Mouse (Mus musculus): ENCODE measurements around the gene Tekt1. TPM values are rescaled to one million over a fixed set of nuclear protein-coding genes. Genes with fewer than 3 reads are reported as not detected.

Gene Tekt1
- polyA plus RNA-seq, 1 experiment = 0.13 TPM

GRCm38 (mm10) chr11:72391181-72391580 lies 28.9 kb upstream of the Tekt1 start:
- no peak overlapping the region for H3K4me3 ChIP-seq (ENCODE audit: insufficient read depth, low read depth, low read length)
- no peaks in the 10 kb centered on the region for H3K27me3 ChIP-seq (replicated peaks; ENCODE audit: control insufficient read depth, insufficient read depth, low read length)
- WGBS = 91% methylated on average over 13 of the region's 13 CpGs
- no peaks in the 10 kb centered on the region for H3K4me1 ChIP-seq (ENCODE audit: control insufficient read depth, insufficient read depth, low read length)
- H3K36me3 ChIP-seq (ENCODE audit: control insufficient read depth, insufficient read depth, low read length) = peaks cover 2% of the 10 kb centered on the region; the same call in 1 of the 2 replicates
- no peak for TF ChIP-seq CTCF (conservative IDR thresholded peaks at IDR 0.05; ENCODE audit: insufficient read depth, insufficient read length, low read depth, low read length)
- no peak for TF ChIP-seq POLR2A (IDR thresholded peaks at IDR 0.05; ENCODE audit: low read depth, low read length)
- H3K27ac ChIP-seq (ENCODE audit: insufficient read depth, low read depth, low read length) = no peak overlapping the region
- DNase-seq = no peak

GRCm38 (mm10) chr11:72389407-72390142 lies 27.3 kb upstream of the Tekt1 start:
- Histone ChIP-seq H3K4me3 (ENCODE audit: insufficient read depth, low read depth, low read length) (no peak overlapping the region), H3K27ac (ENCODE audit: insufficient read depth, low read depth, low read length) (no peak overlapping the region), H3K27me3 (replicated peaks; ENCODE audit: control insufficient read depth, insufficient read depth, low read length) (no peaks in the 10 kb centered on the region), H3K36me3 (ENCODE audit: control insufficient read depth, insufficient read depth, low read length) (peaks cover 2% of the 10 kb centered on the region; the same call in 1 of the 2 replicates), H3K4me1 (ENCODE audit: control insufficient read depth, insufficient read depth, low read length) (no peaks in the 10 kb centered on the region)
- no peak for DNase-seq
- 85% methylated on average over 7 of the region's 7 CpGs for WGBS
- TF ChIP-seq CTCF (conservative IDR thresholded peaks at IDR 0.05; ENCODE audit: insufficient read depth, insufficient read length, low read depth, low read length) (no peak), POLR2A (IDR thresholded peaks at IDR 0.05; ENCODE audit: low read depth, low read length) (no peak)

GRCm38 (mm10) chr11:72388113-72388529 lies 25.9 kb upstream of the Tekt1 start:
- Histone ChIP-seq H3K4me3 (ENCODE audit: insufficient read depth, low read depth, low read length) (no peak overlapping the region), H3K36me3 (ENCODE audit: control insufficient read depth, insufficient read depth, low read length) (peaks cover 2% of the 10 kb centered on the region; the same call in 1 of the 2 replicates), H3K27me3 (replicated peaks; ENCODE audit: control insufficient read depth, insufficient read depth, low read length) (no peaks in the 10 kb centered on the region), H3K27ac (ENCODE audit: insufficient read depth, low read depth, low read length) (no peak overlapping the region), H3K4me1 (ENCODE audit: control insufficient read depth, insufficient read depth, low read length) (no peaks in the 10 kb centered on the region)
- DNase-seq = no peak
- no peak for TF ChIP-seq CTCF (conservative IDR thresholded peaks at IDR 0.05; ENCODE audit: insufficient read depth, insufficient read length, low read depth, low read length)
- no peak for TF ChIP-seq POLR2A (IDR thresholded peaks at IDR 0.05; ENCODE audit: low read depth, low read length)
- WGBS = 94% methylated on average over 6 of the region's 6 CpGs

- no peak for DNase-seq
- 79% methylated on average over 4 of the region's 4 CpGs for WGBS
- TF ChIP-seq CTCF (conservative IDR thresholded peaks at IDR 0.05; ENCODE audit: insufficient read depth, insufficient read length, low read depth, low read length) (no peak), POLR2A (IDR thresholded peaks at IDR 0.05; ENCODE audit: low read depth, low read length) (no peak)
- no peak overlapping the region for H3K4me3 ChIP-seq (ENCODE audit: insufficient read depth, low read depth, low read length)
- no peaks in the 10 kb centered on the region for H3K4me1 ChIP-seq (ENCODE audit: control insufficient read depth, insufficient read depth, low read length)
- H3K27ac ChIP-seq (ENCODE audit: insufficient read depth, low read depth, low read length) = no peak overlapping the region
- no peaks in the 10 kb centered on the region for H3K27me3 ChIP-seq (replicated peaks; ENCODE audit: control insufficient read depth, insufficient read depth, low read length)
- no peaks in the 10 kb centered on the region for H3K36me3 ChIP-seq (ENCODE audit: control insufficient read depth, insufficient read depth, low read length)
Observed at GRCm38 (mm10) chr11:72379351-72379750, 17.1 kb upstream of the Tekt1 start.

- TF ChIP-seq CTCF (conservative IDR thresholded peaks at IDR 0.05; ENCODE audit: insufficient read depth, insufficient read length, low read depth, low read length) = no peak
- no peak for TF ChIP-seq POLR2A (IDR thresholded peaks at IDR 0.05; ENCODE audit: low read depth, low read length)
- Histone ChIP-seq H3K4me1 (ENCODE audit: control insufficient read depth, insufficient read depth, low read length) (no peaks in the 10 kb centered on the region), H3K27ac (ENCODE audit: insufficient read depth, low read depth, low read length) (no peak overlapping the region), H3K4me3 (ENCODE audit: insufficient read depth, low read depth, low read length) (no peak overlapping the region), H3K36me3 (ENCODE audit: control insufficient read depth, insufficient read depth, low read length) (no peaks in the 10 kb centered on the region), H3K27me3 (replicated peaks; ENCODE audit: control insufficient read depth, insufficient read depth, low read length) (no peaks in the 10 kb centered on the region)
- 63% methylated on average over 7 of the region's 7 CpGs for WGBS
- no peak for DNase-seq
Observed at GRCm38 (mm10) chr11:72378222-72378621, 16.0 kb upstream of the Tekt1 start.

GRCm38 (mm10) chr11:72376562-72376961 lies 14.3 kb upstream of the Tekt1 start:
- DNase-seq = no peak
- Histone ChIP-seq H3K4me3 (ENCODE audit: insufficient read depth, low read depth, low read length) (no peak overlapping the region), H3K27ac (ENCODE audit: insufficient read depth, low read depth, low read length) (no peak overlapping the region), H3K27me3 (replicated peaks; ENCODE audit: control insufficient read depth, insufficient read depth, low read length) (no peaks in the 10 kb centered on the region), H3K36me3 (ENCODE audit: control insufficient read depth, insufficient read depth, low read length) (no peaks in the 10 kb centered on the region), H3K4me1 (ENCODE audit: control insufficient read depth, insufficient read depth, low read length) (no peaks in the 10 kb centered on the region)
- WGBS = 85% methylated on average over 2 of the region's 2 CpGs
- no peak for TF ChIP-seq POLR2A (IDR thresholded peaks at IDR 0.05; ENCODE audit: low read depth, low read length)
- no peak for TF ChIP-seq CTCF (conservative IDR thresholded peaks at IDR 0.05; ENCODE audit: insufficient read depth, insufficient read length, low read depth, low read length)

- no peaks in the 10 kb centered on the region for H3K36me3 ChIP-seq (ENCODE audit: control insufficient read depth, insufficient read depth, low read length)
- peak; percentile 20 for DNase-seq
- H3K27ac ChIP-seq (ENCODE audit: insufficient read depth, low read depth, low read length) = no peak overlapping the region
- no peaks in the 10 kb centered on the region for H3K4me1 ChIP-seq (ENCODE audit: control insufficient read depth, insufficient read depth, low read length)
- H3K27me3 ChIP-seq (replicated peaks; ENCODE audit: control insufficient read depth, insufficient read depth, low read length) = 0 out of 2 replicates have a peak, but pooled peaks cover 1% of the 10 kb centered on the region
- 20% methylated on average over 12 of the region's 12 CpGs for WGBS
- H3K4me3 ChIP-seq (ENCODE audit: insufficient read depth, low read depth, low read length) = no peak overlapping the region
- no peak for TF ChIP-seq POLR2A (IDR thresholded peaks at IDR 0.05; ENCODE audit: low read depth, low read length)
- no peak for TF ChIP-seq CTCF (conservative IDR thresholded peaks at IDR 0.05; ENCODE audit: insufficient read depth, insufficient read length, low read depth, low read length)
Observed at GRCm38 (mm10) chr11:72369904-72370672, 7.8 kb upstream of the Tekt1 start.

Data from kidney, adult 2 months (tissue).